Mouse (Mus musculus) hindlimb bud, embryonic 11.5 days (tissue): ENCODE measurements around the gene Zkscan2.

Experiments
- DNase-seq: peaks from one replicate; pipeline ENCODE4 v3.0.0-alpha.2; 2012; ENCODE audit warnings: low read depth, low spot score; ENCODE audit errors: extremely low spot score

The Zkscan2 gene

GRCm38 (mm10) chr7:123500239-123501219 is at the start of gene Zkscan2:
Gene Zkscan2 (minus strand): TSS chr7:123500449.
- peak; percentile 73 for DNase-seq

GRCm38 (mm10) chr7:123529190-123529589 is 28.9 kb upstream of the Zkscan2 start:
- DNase-seq: no peak

- DNase-seq: no peak
Measured at GRCm38 (mm10) chr7:123525761-123526160, 25.5 kb upstream of the Zkscan2 start.

- DNase-seq: peak; percentile 49
Measured at GRCm38 (mm10) chr7:123524218-123524861, 24.1 kb upstream of the Zkscan2 start.

- no peak for DNase-seq
Measured at GRCm38 (mm10) chr7:123507946-123508345, 7.7 kb upstream of the Zkscan2 start.

- DNase-seq: no peak
Measured at GRCm38 (mm10) chr7:123503358-123503757, 3.1 kb upstream of the Zkscan2 start.

GRCm38 (mm10) chr7:123499481-123500238 is 589 bp downstream of the Zkscan2 start:
- DNase-seq: no peak

GRCm38 (mm10) chr7:123487703-123488102 is 12.5 kb downstream of the Zkscan2 start:
- no peak for DNase-seq

- DNase-seq: no peak
Measured at GRCm38 (mm10) chr7:123467961-123468360, 32.3 kb downstream of the Zkscan2 start.

- peak; percentile 76 for DNase-seq
Measured at GRCm38 (mm10) chr7:123465692-123466387, 34.4 kb downstream of the Zkscan2 start.

GRCm38 (mm10) chr7:123463569-123463968 is 36.7 kb downstream of the Zkscan2 start:
- DNase-seq: no peak

- no peak for DNase-seq
Measured at GRCm38 (mm10) chr7:123462070-123462501, 38.2 kb downstream of the Zkscan2 start, which contains the start of gene Aqp8. Gene Aqp8 (plus strand): TSS chr7:123462291.

- no peak for DNase-seq
Measured at GRCm38 (mm10) chr7:123461316-123461715, 38.9 kb downstream of the Zkscan2 start.

GRCm38 (mm10) chr7:123459247-123459646 is 41.0 kb downstream of the Zkscan2 start:
- DNase-seq: no peak

GRCm38 (mm10) chr7:123458309-123458708 is 41.9 kb downstream of the Zkscan2 start:
- no peak for DNase-seq

- no peak for DNase-seq
Measured at GRCm38 (mm10) chr7:123455088-123455487, 45.2 kb downstream of the Zkscan2 start.

- DNase-seq: no peak
Measured at GRCm38 (mm10) chr7:123453066-123453465, 47.2 kb downstream of the Zkscan2 start.

- DNase-seq: no peak
Measured at GRCm38 (mm10) chr7:123452551-123452950, 47.7 kb downstream of the Zkscan2 start.

GRCm38 (mm10) chr7:123450515-123450914 is 49.7 kb downstream of the Zkscan2 start:
- DNase-seq: no peak

- no peak for DNase-seq
Measured at GRCm38 (mm10) chr7:123449676-123450075, 50.6 kb downstream of the Zkscan2 start.
